In genomic region chr17:59099376-59099775, GRCm38 (mm10) we compare ENCODE assay signal across 9 mouse cellular contexts.
DNase-seq lines count a peak whose midpoint lies in the region; ATAC-seq and TF ChIP-seq lines count a peak whose summit lies in the region.
"Had no signal": no experiment of that assay in that cellular context is flagged by ENCODE, and none has a peak within 500 bp of the region (broad histone marks: within the 10 kb centered on the region; RNA-seq: fewer than 3 reads in every experiment).

No protein-coding gene starts in this region.

- no peak for ATAC-seq in kidney, postnatal 0 days (replicated peaks; ENCODE audit: low FRiP score, low read depth)

- 0 out of 2 replicates have a peak, but pooled peaks have one; percentile 15 for TF ChIP-seq CTCF in testis, adult 2 months (IDR thresholded peaks at IDR 0.05; ENCODE audit: control insufficient read depth, insufficient read depth, insufficient replicate concordance, low read depth, low read length)
- peak; percentile 72 for TF ChIP-seq CTCF in kidney, postnatal 0 days (IDR thresholded peaks at IDR 0.05; ENCODE audit: low read depth)

- peak; percentile 15 for DNase-seq in gastrocnemius, postnatal 14 days
- DNase-seq in gastrocnemius, adult 8-10 months (ENCODE audit: low spot score in 2 of 2) = no peak
- DNase-seq in testis, postnatal 14 days (ENCODE audit: low spot score) = no peak
- peak; percentile 8 for DNase-seq in cerebellum, adult 9-10 months
- peak; percentile 45 for DNase-seq in kidney, postnatal 0 days (ENCODE audit: low spot score)
- DNase-seq in lung, postnatal 14 days = peak; percentile 1
- DNase-seq in spleen, adult 12 weeks (ENCODE audit: low spot score) = no peak

- no peaks in the 10 kb centered on the region for H3K9me3 ChIP-seq in kidney, postnatal 0 days (replicated peaks; ENCODE audit: low read length)
- H3K9me3 ChIP-seq: neural tube, embryonic 13.5 days had no signal

- WGBS in kidney, postnatal 0 days = 14% methylated on average over 5 of the region's 5 CpGs

- H3K4me2 ChIP-seq in kidney, postnatal 0 days (ENCODE audit: low read length) = no peak overlapping the region
- H3K4me2 ChIP-seq: neural tube, embryonic 13.5 days had no signal

- intact Hi-C loops in gastrocnemius, postnatal 14 days (cut with DNase I; ENCODE audit: low total_unique reads) = no loop called here

- H3K36me3 ChIP-seq in testis, adult 2 months (ENCODE audit: control insufficient read depth, insufficient read depth, low read length) = no peaks in the 10 kb centered on the region
- no peaks in the 10 kb centered on the region for H3K36me3 ChIP-seq in kidney, postnatal 0 days (ENCODE audit: insufficient read depth, low read length)
- H3K36me3 ChIP-seq: neural tube, embryonic 13.5 days had no signal

- no peak overlapping the region for H3K9ac ChIP-seq in kidney, postnatal 0 days (ENCODE audit: low read depth, low read length)
- H3K9ac ChIP-seq: neural tube, embryonic 13.5 days had no signal

- H3K4me1 ChIP-seq in testis, adult 2 months (ENCODE audit: control insufficient read depth, insufficient read depth, low read length) = no peaks in the 10 kb centered on the region
- no peaks in the 10 kb centered on the region for H3K4me1 ChIP-seq in kidney, postnatal 0 days (replicated peaks; ENCODE audit: insufficient read depth, low read length)
- H3K4me1 ChIP-seq: neural tube, embryonic 13.5 days had no signal

- no peak overlapping the region for H3K27ac ChIP-seq in testis, adult 2 months (ENCODE audit: control insufficient read depth, insufficient read depth, low read depth, low read length)
- H3K27ac ChIP-seq in kidney, postnatal 0 days = no peak overlapping the region
- H3K27ac ChIP-seq: neural tube, embryonic 13.5 days had no signal

- H3K27me3 ChIP-seq in testis, adult 2 months (ENCODE audit: control insufficient read depth, insufficient read depth, low read length) = no peaks in the 10 kb centered on the region
- H3K27me3 ChIP-seq in kidney, postnatal 0 days (ENCODE audit: insufficient read depth, low read length) = no peaks in the 10 kb centered on the region
- H3K27me3 ChIP-seq: neural tube, embryonic 13.5 days had no signal

- no peak overlapping the region for H3K4me3 ChIP-seq in testis, adult 2 months (ENCODE audit: control insufficient read depth, low read depth, low read length)
- H3K4me3 ChIP-seq in kidney, postnatal 0 days (replicated peaks; ENCODE audit: low read depth, low read length) = no peak overlapping the region
- H3K4me3 ChIP-seq: neural tube, embryonic 13.5 days had no signal

- TF ChIP-seq POLR2A in testis, adult 2 months (IDR thresholded peaks at IDR 0.05; ENCODE audit: control insufficient read depth, low read depth, low read length) = no peak

Comparison
In these comparisons a context has a peak if more than half of its experiments do, and no peak if none do; other contexts are left out.
1. DNase-seq: peak in gastrocnemius, postnatal 14 days (single experiment), cerebellum, adult 9-10 months (single experiment), kidney, postnatal 0 days (single experiment) and lung, postnatal 14 days (single experiment); none in gastrocnemius, adult 8-10 months (0 of 2), testis, postnatal 14 days (single experiment) and spleen, adult 12 weeks (single experiment).